Mouse (Mus musculus): Measurements from ENCODE around the gene Sdhb. TPM values are rescaled to one million over a fixed set of nuclear protein-coding genes. Genes with fewer than 3 reads are reported as not detected.
A peak's percentile ranks its signal among the peaks of the same experiment; 100 is the strongest.

Sdhb gene
- polyA plus RNA-seq, 1 experiment = 703 TPM

DNA sequence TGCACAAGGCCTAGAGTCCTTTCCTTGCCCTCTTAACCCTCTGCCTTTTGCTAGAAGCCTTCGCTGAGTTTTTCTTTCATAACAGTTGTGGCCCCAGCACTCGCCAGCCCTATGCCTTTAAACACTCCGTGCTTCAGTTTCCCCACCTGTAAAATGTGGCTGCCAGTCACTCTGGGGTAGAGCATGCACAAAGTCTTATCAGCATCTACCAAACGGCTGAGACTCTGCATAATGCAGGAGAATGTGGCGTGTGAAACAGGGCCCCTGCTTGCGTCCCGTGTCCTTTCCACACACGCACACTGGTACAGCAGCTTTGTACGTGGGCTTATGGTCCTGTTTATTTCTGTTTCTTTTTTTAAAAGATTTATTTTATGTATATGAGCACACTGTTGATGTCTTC lies 35.8 kb downstream of the Sdhb start:
- 97% methylated on average over 9 of the region's 9 CpGs for WGBS
- no peak for DNase-seq
- Histone ChIP-seq H3K27me3 (replicated peaks; ENCODE audit: control insufficient read depth, insufficient read depth, low read length) (no peaks in the 10 kb centered on the region), H3K4me1 (ENCODE audit: control insufficient read depth, insufficient read depth, low read length) (no peaks in the 10 kb centered on the region), H3K4me3 (ENCODE audit: insufficient read depth, low read depth, low read length) (no peak overlapping the region), H3K27ac (ENCODE audit: insufficient read depth, low read depth, low read length) (no peak overlapping the region), H3K36me3 (ENCODE audit: control insufficient read depth, insufficient read depth, low read length) (no peaks in the 10 kb centered on the region; the same call in 1 of the 2 replicates)
- TF ChIP-seq POLR2A (IDR thresholded peaks at IDR 0.05; ENCODE audit: low read depth, low read length) (no peak), CTCF (conservative IDR thresholded peaks at IDR 0.05; ENCODE audit: insufficient read depth, insufficient read length, low read depth, low read length) (no peak)

- no peak overlapping the region for H3K27ac ChIP-seq (ENCODE audit: insufficient read depth, low read depth, low read length)
- no peak overlapping the region for H3K4me3 ChIP-seq (ENCODE audit: insufficient read depth, low read depth, low read length)
- no peak for TF ChIP-seq POLR2A (IDR thresholded peaks at IDR 0.05; ENCODE audit: low read depth, low read length)
- no peak; the same call in 1 of the 2 replicates for TF ChIP-seq CTCF (conservative IDR thresholded peaks at IDR 0.05; ENCODE audit: insufficient read depth, insufficient read length, low read depth, low read length)
- H3K4me1 ChIP-seq (ENCODE audit: control insufficient read depth, insufficient read depth, low read length) = no peaks in the 10 kb centered on the region
- DNase-seq = peak; percentile 31
- WGBS = 74% methylated on average over 13 of the region's 13 CpGs
- no peaks in the 10 kb centered on the region for H3K36me3 ChIP-seq (ENCODE audit: control insufficient read depth, insufficient read depth, low read length)
- no peaks in the 10 kb centered on the region for H3K27me3 ChIP-seq (replicated peaks; ENCODE audit: control insufficient read depth, insufficient read depth, low read length)
Observed at GRCm38 (mm10) chr4:141005983-141006382, 45.0 kb downstream of the Sdhb start.

DNA sequence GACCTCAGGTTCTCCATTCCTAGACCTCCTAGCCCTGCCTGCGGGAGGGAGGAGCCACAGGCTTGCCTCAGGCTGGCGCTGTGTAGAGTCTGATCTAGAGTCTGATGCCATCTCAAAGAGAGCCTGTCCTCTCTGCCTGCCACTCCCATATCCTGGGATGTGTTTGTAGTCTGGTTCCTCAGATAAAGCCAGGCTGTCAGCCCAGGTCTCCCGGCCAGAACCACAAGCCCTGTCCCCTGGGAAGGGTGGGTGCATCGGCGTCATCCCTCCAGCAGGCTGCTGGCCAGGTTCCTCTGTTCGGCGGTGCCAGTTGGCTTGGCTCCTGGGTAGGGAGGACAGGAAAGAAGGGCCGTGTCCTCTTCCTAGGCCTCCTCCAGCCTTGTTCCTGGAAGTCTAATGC lies 47.0 kb downstream of the Sdhb start:
- DNase-seq = peak; percentile 77
- WGBS = 61% methylated on average over 8 of the region's 8 CpGs

DNA sequence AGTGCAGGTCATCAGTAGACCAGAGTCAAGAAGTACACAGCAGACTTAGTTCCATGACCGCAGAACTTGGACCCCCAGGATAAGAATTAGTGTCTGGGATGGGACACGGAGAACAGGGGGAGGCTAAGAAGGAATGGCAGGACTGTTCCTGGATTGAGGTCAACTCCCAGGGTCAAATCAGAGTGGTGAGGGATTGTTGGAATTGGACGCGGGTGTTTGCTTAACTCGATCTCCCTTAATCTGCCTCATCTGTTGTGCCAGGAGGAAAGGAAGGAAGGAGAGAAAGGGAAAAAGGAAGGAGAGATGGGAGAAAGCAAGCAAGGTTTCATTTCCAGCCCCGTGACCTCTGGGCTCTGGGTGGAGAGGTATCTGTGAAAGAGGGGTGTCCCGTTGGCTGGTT lies 49.1 kb downstream of the Sdhb start, which contains the start of gene Mfap2:
Gene Mfap2, plus strand, starts transcription at position 301 of the 400 bp plus-strand sequence.
- no peak within 1 kb of the TSS for H3K27ac ChIP-seq (ENCODE audit: insufficient read depth, low read depth, low read length)
- TF ChIP-seq CTCF (conservative IDR thresholded peaks at IDR 0.05; ENCODE audit: insufficient read depth, insufficient read length, low read depth, low read length) = no peak
- no peak for TF ChIP-seq POLR2A (IDR thresholded peaks at IDR 0.05; ENCODE audit: low read depth, low read length)
- no peaks in the 10 kb centered on the region for H3K4me1 ChIP-seq (ENCODE audit: control insufficient read depth, insufficient read depth, low read length)
- no peaks in the 10 kb centered on the region for H3K36me3 ChIP-seq (ENCODE audit: control insufficient read depth, insufficient read depth, low read length)
- no peak for DNase-seq
- H3K4me3 ChIP-seq (ENCODE audit: insufficient read depth, low read depth, low read length) = peak within 1 kb of the TSS; percentile 54
- H3K27me3 ChIP-seq (replicated peaks; ENCODE audit: control insufficient read depth, insufficient read depth, low read length) = no peaks in the 10 kb centered on the region
- WGBS = 27% methylated on average over 7 of the region's 7 CpGs

More for the DNA sequence above, 47.0 kb downstream of the Sdhb start:
- no peaks in the 10 kb centered on the region for H3K27me3 ChIP-seq (replicated peaks; ENCODE audit: control insufficient read depth, insufficient read depth, low read length)
- H3K4me1 ChIP-seq (ENCODE audit: control insufficient read depth, insufficient read depth, low read length) = no peaks in the 10 kb centered on the region
- no peak overlapping the region for H3K4me3 ChIP-seq (ENCODE audit: insufficient read depth, low read depth, low read length)
- H3K36me3 ChIP-seq (ENCODE audit: control insufficient read depth, insufficient read depth, low read length) = no peaks in the 10 kb centered on the region
- TF ChIP-seq POLR2A (IDR thresholded peaks at IDR 0.05; ENCODE audit: low read depth, low read length) (no peak), CTCF (conservative IDR thresholded peaks at IDR 0.05; ENCODE audit: insufficient read depth, insufficient read length, low read depth, low read length) (no peak)
- no peak overlapping the region for H3K27ac ChIP-seq (ENCODE audit: insufficient read depth, low read depth, low read length)

DNA sequence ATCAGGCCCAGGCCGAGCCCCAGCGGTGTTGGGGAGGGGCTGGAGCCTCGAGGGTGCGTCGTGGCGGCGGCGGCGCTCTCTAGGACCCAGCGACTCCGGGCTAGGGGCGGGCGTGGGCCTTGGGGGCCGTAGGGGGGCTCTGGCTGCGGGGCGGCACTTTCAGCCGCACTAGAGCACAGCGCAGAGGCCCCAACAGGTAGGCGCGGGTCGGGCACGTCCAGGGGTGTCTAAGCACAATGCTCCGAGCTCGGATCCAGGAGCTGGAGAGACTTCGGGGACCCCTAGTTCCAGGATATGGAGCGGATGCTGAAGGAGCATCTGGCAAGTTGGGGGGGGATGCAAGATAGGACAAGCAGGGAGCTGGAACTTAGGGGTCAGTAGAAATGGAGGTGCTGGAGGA lies 49.5 kb downstream of the Sdhb start:
- whole genome bisulfite sequencing = 3% methylated on average over 26 of the region's 26 CpGs
- no peaks in the 10 kb centered on the region for H3K4me1 ChIP-seq (ENCODE audit: control insufficient read depth, insufficient read depth, low read length)
- no peak overlapping the region for H3K27ac ChIP-seq (ENCODE audit: insufficient read depth, low read depth, low read length)
- H3K27me3 ChIP-seq (replicated peaks; ENCODE audit: control insufficient read depth, insufficient read depth, low read length) = no peaks in the 10 kb centered on the region
- no peak for DNase-seq
- peak overlapping the region; percentile 54 for H3K4me3 ChIP-seq (ENCODE audit: insufficient read depth, low read depth, low read length)
- no peak for TF ChIP-seq CTCF (conservative IDR thresholded peaks at IDR 0.05; ENCODE audit: insufficient read depth, insufficient read length, low read depth, low read length)
- no peaks in the 10 kb centered on the region for H3K36me3 ChIP-seq (ENCODE audit: control insufficient read depth, insufficient read depth, low read length)

GRCm38 (mm10) chr4:141010941-141011429 lies 50.0 kb downstream of the Sdhb start:
- WGBS = 5% methylated on average over 17 of the region's 17 CpGs
- H3K27me3 ChIP-seq (replicated peaks; ENCODE audit: control insufficient read depth, insufficient read depth, low read length) = no peaks in the 10 kb centered on the region
- DNase-seq = peak; percentile 55
- no peaks in the 10 kb centered on the region for H3K4me1 ChIP-seq (ENCODE audit: control insufficient read depth, insufficient read depth, low read length)
- no peak for TF ChIP-seq CTCF (conservative IDR thresholded peaks at IDR 0.05; ENCODE audit: insufficient read depth, insufficient read length, low read depth, low read length)
- no peak for TF ChIP-seq POLR2A (IDR thresholded peaks at IDR 0.05; ENCODE audit: low read depth, low read length)
- H3K4me3 ChIP-seq (ENCODE audit: insufficient read depth, low read depth, low read length) = peak overlapping the region; percentile 54
- H3K27ac ChIP-seq (ENCODE audit: insufficient read depth, low read depth, low read length) = no peak overlapping the region
- no peaks in the 10 kb centered on the region for H3K36me3 ChIP-seq (ENCODE audit: control insufficient read depth, insufficient read depth, low read length)

GRCm38 (mm10) chr4:141011556-141012328 lies 50.7 kb downstream of the Sdhb start:
- DNase-seq = peak; percentile 44
- Histone ChIP-seq H3K4me1 (ENCODE audit: control insufficient read depth, insufficient read depth, low read length) (no peaks in the 10 kb centered on the region), H3K27ac (ENCODE audit: insufficient read depth, low read depth, low read length) (no peak overlapping the region), H3K4me3 (ENCODE audit: insufficient read depth, low read depth, low read length) (no peak overlapping the region), H3K36me3 (ENCODE audit: control insufficient read depth, insufficient read depth, low read length) (no peaks in the 10 kb centered on the region), H3K27me3 (replicated peaks; ENCODE audit: control insufficient read depth, insufficient read depth, low read length) (no peaks in the 10 kb centered on the region)
- no peak for TF ChIP-seq POLR2A (IDR thresholded peaks at IDR 0.05; ENCODE audit: low read depth, low read length)
- TF ChIP-seq CTCF (conservative IDR thresholded peaks at IDR 0.05; ENCODE audit: insufficient read depth, insufficient read length, low read depth, low read length) = no peak
- 48% methylated on average over 14 of the region's 14 CpGs for WGBS
